Mouse (Mus musculus) spleen, adult 2 months (tissue): ENCODE results near the gene Slc24a3. TPM values are rescaled to one million over a fixed set of nuclear protein-coding genes. Genes with fewer than 3 reads are reported as not detected.

Experiments used
- DNase-seq, 2 experiments: peaks; one replicate each; pipeline versions ENCODE4 v3.0.0 to v3.0.0-alpha.2; 2012 to 2021; ENCODE audit warnings: low spot score in 2 of 2, low read depth in 1 of 2
- H3K27ac ChIP-seq: fragments of 200-500 bp; 2 replicates; pipeline ENCODE4 v1.5.1; 2012; ENCODE audit warnings: low read length, inconsistent platforms; ENCODE audit not compliant: insufficient read depth
- H3K27me3 ChIP-seq: fragments of 200-500 bp; 2 replicates; pipeline ENCODE4 v1.6.1; 2012; ENCODE audit warnings: mild to moderate bottlenecking, moderate library complexity, low read length, inconsistent platforms; ENCODE audit not compliant: control insufficient read depth, insufficient read depth
- H3K36me3 ChIP-seq: fragments of 200-500 bp; 2 replicates; pipeline ENCODE4 v1.6.1; 2012; ENCODE audit warnings: mild to moderate bottlenecking, low read length, inconsistent platforms; ENCODE audit not compliant: control insufficient read depth, insufficient read depth
- H3K4me1 ChIP-seq: fragments of 200-500 bp; 2 replicates; pipeline ENCODE4 v1.6.1; 2011; ENCODE audit warnings: inconsistent platforms; ENCODE audit not compliant: control insufficient read depth, insufficient read depth, insufficient read length
- H3K4me3 ChIP-seq: fragments of 200-500 bp; 2 replicates; pipeline ENCODE4 v1.5.1; 2011; ENCODE audit warnings: mild to moderate bottlenecking, inconsistent platforms; ENCODE audit not compliant: insufficient read depth, insufficient read length; ENCODE audit errors: extremely low read depth
- CTCF ChIP-seq: fragments of 200-500 bp; IDR thresholded peaks from 2 replicates; pipeline ENCODE4 v1.5.1; 2011; ENCODE audit warnings: mild to moderate bottlenecking, inconsistent platforms; ENCODE audit not compliant: insufficient read depth, insufficient read length, insufficient replicate concordance; ENCODE audit errors: extremely low read depth
- POLR2A ChIP-seq: fragments of 200-500 bp; IDR thresholded peaks from 2 replicates; pipeline ENCODE4 v1.6.1; 2011; ENCODE audit warnings: low read depth, low read length, inconsistent platforms
- WGBS: fragments of 180-500 bp; shearing (Covaris S2); methylation state at CpG from one replicate; pipeline ENCODE4 v1.1.7; 2018; 5-methylcytosine and 5-hydroxymethylcytosine counted together
- polyA plus RNA-seq: library from polyadenylated mRNA; depleted of rRNA; stranded (reverse); fragments of >200 nt; gene quantifications from 2 replicates; pipeline ENCODE4 v1.2.3, GENCODE M21; 2012

Gene Slc24a3
- polyA plus RNA-seq, 1 experiment = 1.9 TPM

DNA sequence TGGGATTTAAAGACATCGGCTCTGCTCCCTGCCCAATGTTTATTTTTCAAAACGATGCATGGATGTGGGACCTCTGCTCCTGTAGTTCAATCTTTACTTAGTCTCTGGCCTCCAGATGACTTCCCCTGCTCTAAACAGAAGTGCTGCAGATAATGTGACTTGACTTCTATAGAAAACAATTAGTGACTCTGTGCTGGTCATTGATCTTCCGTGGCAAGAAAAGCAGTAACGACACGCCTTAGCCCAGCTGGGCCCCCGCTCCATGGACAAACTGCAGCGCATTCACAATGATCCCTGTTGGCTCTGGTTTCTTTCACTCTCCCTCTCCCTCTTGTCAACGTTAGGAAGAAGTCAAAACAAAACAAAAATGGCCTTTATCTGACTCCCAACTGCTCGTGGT lies 453.6 kb downstream of the Slc24a3 start:
- 74% methylated on average over 9 of the region's 9 CpGs for WGBS
- no peaks in the 10 kb centered on the region for H3K4me1 ChIP-seq

DNA sequence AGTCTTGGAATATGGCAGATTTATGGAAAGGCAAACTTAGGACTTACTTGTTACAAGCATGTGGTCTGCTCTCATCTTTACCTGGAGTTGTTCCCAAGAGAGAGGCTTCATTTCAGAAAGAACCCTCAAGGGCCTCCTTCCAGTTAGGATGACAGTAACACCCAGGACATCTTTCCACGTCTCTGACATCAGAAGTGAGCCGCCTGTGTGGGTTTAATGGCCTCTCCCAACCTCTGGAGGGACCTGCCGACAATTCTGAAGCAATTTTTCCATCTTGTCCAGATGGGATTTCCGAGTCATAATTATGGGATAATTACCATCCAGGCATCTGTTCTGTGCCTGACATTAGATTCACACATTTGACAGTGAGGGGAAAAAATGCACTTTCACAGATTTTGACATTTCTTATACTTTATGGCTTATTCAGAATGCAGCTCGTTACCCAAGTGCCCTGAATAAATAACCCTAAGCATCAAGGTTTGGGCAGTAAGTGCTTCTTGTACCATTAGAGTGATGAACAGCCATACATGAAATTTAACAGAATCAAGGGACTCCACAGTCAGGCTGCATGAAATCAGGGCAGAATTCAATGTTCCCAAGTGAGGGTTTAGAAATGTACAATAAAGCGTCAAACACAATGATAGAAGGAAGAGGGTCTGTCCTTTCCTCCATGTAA lies 463.7 kb downstream of the Slc24a3 start:
- no peaks in the 10 kb centered on the region for H3K36me3 ChIP-seq
- no peaks in the 10 kb centered on the region for H3K27me3 ChIP-seq
- no peak for TF ChIP-seq CTCF
- TF ChIP-seq POLR2A = no peak
- DNase-seq = no peak
- WGBS = 87% methylated on average over 6 of the region's 6 CpGs
- no peak overlapping the region for H3K27ac ChIP-seq
- no peak overlapping the region for H3K4me3 ChIP-seq
- no peaks in the 10 kb centered on the region for H3K4me1 ChIP-seq

More for the DNA sequence above, 453.6 kb downstream of the Slc24a3 start:
- no peak for DNase-seq
- no peaks in the 10 kb centered on the region for H3K27me3 ChIP-seq
- no peak for TF ChIP-seq CTCF
- TF ChIP-seq POLR2A = no peak
- no peak overlapping the region for H3K4me3 ChIP-seq
- H3K27ac ChIP-seq = no peak overlapping the region
- no peaks in the 10 kb centered on the region for H3K36me3 ChIP-seq

- Histone ChIP-seq H3K36me3 (no peaks in the 10 kb centered on the region), H3K27me3 (no peaks in the 10 kb centered on the region), H3K4me3 (no peak overlapping the region), H3K4me1 (no peaks in the 10 kb centered on the region), H3K27ac (no peak overlapping the region)
- DNase-seq = no peak
- TF ChIP-seq CTCF = no peak
- no peak for TF ChIP-seq POLR2A
- 83% methylated on average over 4 of the region's 4 CpGs for WGBS
Measured at GRCm38 (mm10) chr2:145631799-145632174, 464.2 kb downstream of the Slc24a3 start.

DNA sequence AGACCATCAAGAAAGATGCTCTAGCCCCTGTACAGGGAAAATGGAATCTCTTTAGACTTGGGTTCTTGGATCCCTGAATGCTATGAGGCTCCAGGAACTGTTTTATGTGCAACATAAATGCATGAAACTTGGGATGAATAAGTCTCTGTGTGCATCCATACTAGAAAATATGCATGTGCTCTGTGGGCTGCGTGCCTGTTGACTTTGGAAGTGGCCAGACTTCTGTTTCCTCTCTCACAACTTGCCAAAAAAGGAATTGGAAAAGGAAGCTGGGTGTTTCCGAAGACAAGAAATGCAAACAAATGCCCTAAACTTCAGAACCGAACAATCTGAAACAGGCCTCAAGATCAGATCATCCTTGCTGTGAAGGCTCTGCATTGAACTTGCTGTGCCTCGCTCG lies 466.3 kb downstream of the Slc24a3 start:
- no peaks in the 10 kb centered on the region for H3K4me1 ChIP-seq
- no peak for DNase-seq
- no peak overlapping the region for H3K27ac ChIP-seq
- H3K4me3 ChIP-seq = no peak overlapping the region
- 58% methylated on average over 5 of the region's 5 CpGs for WGBS
- no peaks in the 10 kb centered on the region for H3K36me3 ChIP-seq
- H3K27me3 ChIP-seq = no peaks in the 10 kb centered on the region
- TF ChIP-seq POLR2A (no peak), CTCF (no peak)

DNA sequence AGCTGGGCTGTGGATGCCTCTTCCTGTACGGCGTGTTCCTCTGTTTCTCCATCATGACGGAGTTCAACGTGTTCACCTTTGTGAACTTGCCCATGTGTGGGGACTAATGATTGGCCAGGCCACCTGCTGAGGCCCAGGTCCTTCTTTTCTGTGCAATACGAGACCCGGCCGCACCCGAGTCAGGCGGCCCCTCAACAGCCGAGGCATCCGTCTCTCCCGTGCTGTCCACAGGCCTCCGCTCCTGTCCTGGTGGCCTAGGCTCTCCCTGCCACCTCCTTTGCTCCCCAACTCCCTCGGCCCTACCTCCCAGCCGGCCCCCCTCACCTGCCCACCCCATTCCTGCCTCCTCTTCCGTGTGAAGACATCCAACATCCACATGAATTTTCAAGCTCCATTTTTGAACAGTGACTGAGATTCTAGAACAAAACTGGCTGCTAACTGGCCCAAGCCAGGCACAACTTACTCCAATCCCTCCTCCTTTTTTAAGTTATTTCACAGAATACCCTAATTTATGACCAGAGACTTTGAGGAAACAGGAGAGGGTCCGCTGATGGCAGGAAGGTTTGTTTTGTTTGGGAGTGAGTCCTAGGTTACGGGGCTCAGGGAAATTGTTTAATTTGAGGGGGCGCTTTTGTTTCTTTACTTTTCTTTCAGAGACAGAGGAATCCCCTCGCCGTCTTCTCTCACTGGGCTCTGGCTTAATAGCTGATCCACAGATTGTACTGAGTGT lies 472.9 kb downstream of the Slc24a3 start:
- Histone ChIP-seq H3K27ac (no peak overlapping the region), H3K36me3 (no peaks in the 10 kb centered on the region), H3K4me3 (no peak overlapping the region), H3K4me1 (no peaks in the 10 kb centered on the region), H3K27me3 (no peaks in the 10 kb centered on the region)
- 88% methylated on average over 21 of the region's 21 CpGs for WGBS
- DNase-seq = no peak
- TF ChIP-seq CTCF = no peak
- TF ChIP-seq POLR2A = no peak

GRCm38 (mm10) chr2:145655373-145655960 lies 487.9 kb downstream of the Slc24a3 start:
- no peak for TF ChIP-seq POLR2A
- TF ChIP-seq CTCF = no peak
- Histone ChIP-seq H3K27ac (no peak overlapping the region), H3K36me3 (no peaks in the 10 kb centered on the region), H3K4me1 (no peaks in the 10 kb centered on the region), H3K4me3 (no peak overlapping the region), H3K27me3 (no peaks in the 10 kb centered on the region)
- WGBS = 69% methylated on average over 12 of the region's 12 CpGs
- DNase-seq = no peak
